Mouse (Mus musculus): Measurements from ENCODE around the gene Cntnap3. TPM values are rescaled to one million over a fixed set of nuclear protein-coding genes. Genes with fewer than 3 reads are reported as not detected.

Cntnap3 gene
- polyA plus RNA-seq, 1 experiment from 2014 or later, result 0.29 TPM

- Histone ChIP-seq H3K36me3 (ENCODE audit: control insufficient read depth, insufficient read depth, low read length) (no peaks in the 10 kb centered on the region), H3K4me1 (replicated peaks; ENCODE audit: control insufficient read depth, insufficient read depth) (no peaks in the 10 kb centered on the region), H3K4me2 (replicated peaks; ENCODE audit: low read depth) (no peak overlapping the region), H3K27me3 (ENCODE audit: control insufficient read depth, insufficient read depth, low read length) (no peaks in the 10 kb centered on the region), H3K27ac (replicated peaks) (no peak overlapping the region), H3K4me3 (ENCODE audit: low read depth, low read length) (no peak overlapping the region), H3K9me3 (ENCODE audit: control insufficient read depth, low read length) (no peaks in the 10 kb centered on the region), H3K9ac (ENCODE audit: low read length) (no peak overlapping the region)
- no peak for DNase-seq (ENCODE audit: low spot score)
- no peak for ATAC-seq (ENCODE audit: low FRiP score, low TSS enrichment)
- WGBS, result 44% methylated on average over 3 of the region's 3 CpGs
- TF ChIP-seq CTCF (IDR thresholded peaks at IDR 0.05; ENCODE audit: low read depth) (no peak), EP300 (optimal IDR thresholded peaks at IDR 0.05) (no peak)
These were observed 171.5 kb downstream of the Cntnap3 start for GRCm38 (mm10) chr13:64732244-64732643.

- 81% methylated on average over 2 of the region's 2 CpGs for WGBS
- Histone ChIP-seq H3K9ac (ENCODE audit: low read length) (no peak overlapping the region), H3K4me1 (replicated peaks; ENCODE audit: control insufficient read depth, insufficient read depth) (no peaks in the 10 kb centered on the region), H3K4me2 (replicated peaks; ENCODE audit: low read depth) (no peak overlapping the region), H3K4me3 (ENCODE audit: low read depth, low read length) (no peak overlapping the region), H3K9me3 (ENCODE audit: control insufficient read depth, low read length) (no peaks in the 10 kb centered on the region), H3K36me3 (ENCODE audit: control insufficient read depth, insufficient read depth, low read length) (no peaks in the 10 kb centered on the region), H3K27me3 (ENCODE audit: control insufficient read depth, insufficient read depth, low read length) (no peaks in the 10 kb centered on the region), H3K27ac (replicated peaks) (no peak overlapping the region)
- DNase-seq (ENCODE audit: low spot score) (no peak), ATAC-seq (ENCODE audit: low FRiP score, low TSS enrichment) (no peak)
- TF ChIP-seq CTCF (IDR thresholded peaks at IDR 0.05; ENCODE audit: low read depth), result no peak
These were observed 187.0 kb downstream of the Cntnap3 start for GRCm38 (mm10) chr13:64716791-64717190.

GRCm38 (mm10) chr13:64692463-64692862, 211.3 kb downstream of the Cntnap3 start:
- 69% methylated on average over 1 of the region's 1 CpGs for WGBS
- Histone ChIP-seq H3K9me3 (ENCODE audit: control insufficient read depth, low read length) (no peaks in the 10 kb centered on the region), H3K27ac (replicated peaks) (no peak overlapping the region), H3K4me2 (replicated peaks; ENCODE audit: low read depth) (no peak overlapping the region), H3K4me3 (ENCODE audit: low read depth, low read length) (no peak overlapping the region), H3K9ac (ENCODE audit: low read length) (no peak overlapping the region), H3K27me3 (ENCODE audit: control insufficient read depth, insufficient read depth, low read length) (no peaks in the 10 kb centered on the region), H3K4me1 (replicated peaks; ENCODE audit: control insufficient read depth, insufficient read depth) (no peaks in the 10 kb centered on the region), H3K36me3 (ENCODE audit: control insufficient read depth, insufficient read depth, low read length) (no peaks in the 10 kb centered on the region)
- no peak for TF ChIP-seq EP300 (optimal IDR thresholded peaks at IDR 0.05)
- TF ChIP-seq CTCF (IDR thresholded peaks at IDR 0.05; ENCODE audit: low read depth), result no peak
- ATAC-seq (ENCODE audit: low FRiP score, low TSS enrichment) (no peak), DNase-seq (ENCODE audit: low spot score) (no peak)

Other genes starting within 250 kb of the Cntnap3 start
- gene Spata31, start 13.5 kb upstream of the Cntnap3 start, polyA plus RNA-seq (2015; fragmentation: Nextera tagmentation; extraction: Ambion mirVana), result not detected in 2 replicates
- gene Spata31d1c, start 129.1 kb upstream of the Cntnap3 start, polyA plus RNA-seq (2015; fragmentation: Nextera tagmentation; extraction: Ambion mirVana), result not detected in 2 replicates
- not detected in 2 replicates for gene Prss47, start 148.8 kb upstream of the Cntnap3 start, polyA plus RNA-seq (2015; fragmentation: Nextera tagmentation; extraction: Ambion mirVana)
- gene Mfsd14b, start 209.0 kb upstream of the Cntnap3 start, polyA plus RNA-seq (2015; fragmentation: Nextera tagmentation; extraction: Ambion mirVana), result 36.6 TPM in 2 replicates
- 0.12 TPM in 1 of 2 replicates, not detected in the other for gene Olfr465-ps1, start 234.1 kb upstream of the Cntnap3 start, polyA plus RNA-seq (2015; fragmentation: Nextera tagmentation; extraction: Ambion mirVana)
- gene Olfr466, start 246.3 kb upstream of the Cntnap3 start, polyA plus RNA-seq (2015; fragmentation: Nextera tagmentation; extraction: Ambion mirVana), result 0.04 TPM in 1 of 2 replicates, not detected in the other

Data from stomach, postnatal 0 days (tissue).